Mouse (Mus musculus): ENCODE measurements around the gene Selenof. TPM values are rescaled to one million over a fixed set of nuclear protein-coding genes. Genes with fewer than 3 reads are reported as not detected.

Gene Selenof
- total and polyA plus RNA-seq, 3 experiments = 265 to 1,760 (median 316) TPM

DNA sequence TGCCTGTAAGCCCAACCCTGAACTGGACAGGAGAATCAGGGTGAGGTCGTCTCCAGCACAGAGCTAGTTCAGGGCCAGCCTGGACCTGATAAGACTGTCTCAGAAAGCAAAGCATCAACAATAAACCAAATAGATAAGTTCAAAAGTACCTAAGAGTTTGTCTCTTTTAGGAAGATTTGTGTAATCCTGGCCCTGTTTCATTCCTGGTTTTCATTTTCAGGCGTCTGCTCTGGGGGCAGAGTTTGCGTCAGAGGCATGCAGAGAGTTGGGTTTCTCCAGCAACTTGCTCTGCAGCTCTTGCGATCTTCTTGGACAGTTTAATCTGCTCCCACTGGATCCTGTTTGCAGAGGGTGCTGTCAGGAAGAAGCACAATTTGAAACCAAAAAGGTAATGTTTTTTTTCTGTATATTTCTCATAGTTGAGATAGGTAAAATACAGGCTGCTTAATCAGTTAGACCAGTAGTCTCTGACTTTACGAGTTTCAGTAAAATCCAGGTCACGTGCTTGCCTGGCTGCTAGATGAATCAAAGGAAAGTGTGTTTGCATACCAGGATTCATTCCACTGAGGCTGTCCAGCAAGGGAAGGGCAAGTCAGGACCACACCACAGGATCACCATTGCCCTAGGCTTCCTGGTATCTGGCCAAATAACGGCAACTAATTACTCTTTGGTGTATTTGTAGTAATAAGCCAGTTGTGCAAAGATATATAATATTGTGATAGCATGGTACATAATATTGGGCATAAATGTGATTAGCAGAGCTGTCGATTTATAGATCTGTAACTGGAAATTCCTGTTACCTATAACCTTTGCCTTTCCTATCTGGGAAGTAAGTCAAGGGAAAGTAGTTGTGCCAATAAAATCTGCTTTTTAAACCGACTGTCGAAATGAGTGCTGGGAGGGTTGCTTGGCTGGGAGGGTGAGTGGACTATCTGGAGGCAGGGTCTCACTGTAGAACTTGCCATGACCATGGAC is 7.5 kb downstream of the Selenof start:
- Histone ChIP-seq H3K4me1 (ENCODE audit: control insufficient read depth in 1 of 2, insufficient read depth in 2 of 2, low read length in 2 of 2) (peaks cover 9 to 10% of the 10 kb centered on the region in 2 experiments), H3K9ac (ENCODE audit: control insufficient read depth, low read depth, low read length, poor library complexity, severe bottlenecking) (no peak overlapping the region), H3K27ac (ENCODE audit: control insufficient read depth, low read depth, low read length) (no peak overlapping the region), H3K27me3 (ENCODE audit: control insufficient read depth in 1 of 2, insufficient read depth in 2 of 2, low read length in 2 of 2) (no peaks in the 10 kb centered on the region), H3K9me3 (replicated peaks; ENCODE audit: insufficient read depth, low read length) (no peaks in the 10 kb centered on the region), H3K4me3 (ENCODE audit: control insufficient read depth in 1 of 2, insufficient read depth in 1 of 2, low read depth in 2 of 2, low read length in 2 of 2) (no peak overlapping the region), H3K36me3 (ENCODE audit: control insufficient read depth in 1 of 2, insufficient read depth in 2 of 2, low read length in 2 of 2) (peaks cover 29 to 30% of the 10 kb centered on the region in 2 experiments), H3K79me2 (ENCODE audit: control insufficient read depth, insufficient read depth, low read length, poor library complexity) (peaks cover 47% of the 10 kb centered on the region)
- no peak for TF ChIP-seq ELF1 (IDR thresholded peaks at IDR 0.05; ENCODE audit: low read depth, low read length)
- TF ChIP-seq SMC3 (IDR thresholded peaks at IDR 0.05; ENCODE audit: low read depth, low read length) = no peak
- no peak for TF ChIP-seq POLR2AphosphoS5 (IDR thresholded peaks at IDR 0.05; ENCODE audit: borderline replicate concordance, low read depth, low read length)
- TF ChIP-seq ZC3H11A (IDR thresholded peaks at IDR 0.05; ENCODE audit: low read depth, low read length) = no peak
- TF ChIP-seq MYC (IDR thresholded peaks at IDR 0.05; ENCODE audit: low read depth, low read length) = no peak
- TF ChIP-seq ZKSCAN1 (IDR thresholded peaks at IDR 0.05; ENCODE audit: low read depth, low read length) = no peak
- no peak for DNase-seq (ENCODE audit: low read depth, low spot score)

DNA sequence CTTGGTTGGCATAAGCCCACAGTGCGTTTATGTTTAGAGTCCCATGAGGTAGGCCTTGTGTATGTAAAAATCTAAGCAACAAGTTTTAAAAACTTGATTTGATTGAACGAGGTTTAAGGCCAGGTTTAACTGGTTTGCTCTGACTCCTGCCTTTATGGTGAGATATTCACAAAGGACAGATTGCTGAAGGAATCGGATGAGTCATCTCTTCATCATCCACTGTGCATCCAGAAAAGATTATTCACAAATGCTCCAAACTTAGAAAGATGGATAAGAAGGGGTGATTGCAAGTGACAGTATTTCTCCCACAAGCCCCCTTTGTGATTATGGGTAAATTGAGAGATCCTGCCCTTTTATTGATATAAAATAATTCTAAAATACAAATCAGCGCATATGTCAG is 8.8 kb downstream of the Selenof start:
- H3K36me3 ChIP-seq (ENCODE audit: control insufficient read depth in 1 of 2, insufficient read depth in 2 of 2, low read length in 2 of 2) = peaks cover 29 to 35% of the 10 kb centered on the region in 2 experiments
- H3K4me1 ChIP-seq (ENCODE audit: control insufficient read depth in 1 of 2, insufficient read depth in 2 of 2, low read length in 2 of 2) = peaks cover 9 to 10% of the 10 kb centered on the region in 2 experiments
- H3K9me3 ChIP-seq (replicated peaks; ENCODE audit: insufficient read depth, low read length) = no peaks in the 10 kb centered on the region
- H3K27ac ChIP-seq (ENCODE audit: control insufficient read depth, low read depth, low read length) = no peak overlapping the region
- TF ChIP-seq MXI1 (IDR thresholded peaks at IDR 0.05; ENCODE audit: low read depth, low read length) = no peak
- TF ChIP-seq POLR2A (IDR thresholded peaks at IDR 0.05; ENCODE audit: control insufficient read depth in 1 of 2, insufficient read depth in 1 of 2, low read depth in 1 of 2, low read length in 2 of 2, poor library complexity in 1 of 2) = no peak
- TF ChIP-seq TCF12 (IDR thresholded peaks at IDR 0.05; ENCODE audit: low read depth, low read length) = no peak
- no peak for TF ChIP-seq ELF1 (IDR thresholded peaks at IDR 0.05; ENCODE audit: low read depth, low read length)
- TF ChIP-seq MYB (IDR thresholded peaks at IDR 0.05; ENCODE audit: low read depth, low read length) = no peak
- TF ChIP-seq UBTF (IDR thresholded peaks at IDR 0.05; ENCODE audit: borderline replicate concordance, insufficient read depth, low read depth, low read length) = no peak
- no peak for TF ChIP-seq ZNF384 (IDR thresholded peaks at IDR 0.05; ENCODE audit: low read depth, low read length)
- TF ChIP-seq KAT2A (conservative IDR thresholded peaks at IDR 0.05; ENCODE audit: low read depth, low read length) = no peak
- no peak for TF ChIP-seq TAL1 (IDR thresholded peaks at IDR 0.05; ENCODE audit: low read length)
- TF ChIP-seq TBP (IDR thresholded peaks at IDR 0.05; ENCODE audit: low read depth, low read length) = no peak
- no peak for TF ChIP-seq MAX (IDR thresholded peaks at IDR 0.05; ENCODE audit: low read length)
- TF ChIP-seq POLR2AphosphoS5 (IDR thresholded peaks at IDR 0.05; ENCODE audit: borderline replicate concordance, low read depth, low read length) = no peak
- no peak for TF ChIP-seq HCFC1 (IDR thresholded peaks at IDR 0.05; ENCODE audit: low read depth, low read length)
- TF ChIP-seq ZMIZ1 (IDR thresholded peaks at IDR 0.05; ENCODE audit: low read depth, low read length) = no peak
- no peak for TF ChIP-seq SIN3A (IDR thresholded peaks at IDR 0.05; ENCODE audit: low read length)
- TF ChIP-seq ZC3H11A (IDR thresholded peaks at IDR 0.05; ENCODE audit: low read depth, low read length) = no peak
- TF ChIP-seq NELFE (IDR thresholded peaks at IDR 0.05; ENCODE audit: low read depth, low read length) = no peak
- H3K27me3 ChIP-seq (ENCODE audit: control insufficient read depth in 1 of 2, insufficient read depth in 2 of 2, low read length in 2 of 2) = no peaks in the 10 kb centered on the region
- no peak overlapping the region for H3K4me3 ChIP-seq (ENCODE audit: control insufficient read depth in 1 of 2, insufficient read depth in 1 of 2, low read depth in 2 of 2, low read length in 2 of 2)
- DNase-seq (ENCODE audit: low read depth, low spot score) = no peak
- no peak overlapping the region for H3K9ac ChIP-seq (ENCODE audit: control insufficient read depth, low read depth, low read length, poor library complexity, severe bottlenecking)
- H3K79me2 ChIP-seq (ENCODE audit: control insufficient read depth, insufficient read depth, low read length, poor library complexity) = peaks cover 41% of the 10 kb centered on the region

Measured in MEL (cell line).